Mouse (Mus musculus): Measurements from ENCODE around the gene Gsk3b.
"Not testable (repeated sequence)": the region's sequence is repeated elsewhere in the genome, so short reads cannot be mapped to it uniquely, and the experiment has no call there.

Gene Gsk3b

DNA sequence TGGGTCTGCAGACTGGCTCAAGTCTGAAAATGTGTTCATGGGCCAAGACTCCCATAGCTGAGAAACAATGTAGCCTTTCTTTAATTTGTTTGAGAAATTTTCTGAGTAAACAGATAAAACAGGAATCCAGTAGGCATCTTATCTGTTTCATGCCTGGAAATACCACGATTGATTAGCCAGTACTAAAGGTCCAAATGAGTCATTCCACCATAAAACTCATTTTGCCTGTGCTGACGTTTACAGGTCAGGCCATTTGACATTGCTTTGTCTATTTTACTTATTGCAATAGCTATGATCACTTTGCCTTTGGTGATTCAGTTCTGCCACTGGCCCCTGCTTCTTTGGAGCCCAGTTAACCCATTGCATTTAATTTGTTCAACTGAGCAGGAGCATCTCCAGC, 11.8 kb downstream of the Gsk3b start:
- in situ Hi-C loops (cut with MseI, MboI) = no loop called here

DNA sequence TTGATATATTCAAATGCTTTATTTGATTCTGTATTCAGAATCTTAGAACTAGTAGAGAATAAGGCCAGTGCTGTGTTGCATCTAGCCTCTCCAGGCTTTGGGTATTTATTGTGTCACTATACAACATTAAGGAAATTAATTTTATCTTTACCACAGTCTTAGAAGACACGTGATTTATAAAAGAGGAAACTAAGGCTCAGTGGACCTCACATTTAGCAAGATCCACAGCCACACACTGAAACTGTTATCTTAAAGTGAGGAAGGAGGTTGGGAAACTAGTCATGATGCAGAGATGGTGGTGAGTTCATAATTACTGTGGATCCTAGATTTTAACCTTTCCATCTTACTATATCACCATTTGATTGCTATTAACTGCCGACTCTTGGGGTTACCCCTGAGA, 16.7 kb downstream of the Gsk3b start:
- in situ Hi-C loops (cut with MseI, MboI) = no loop called here

DNA sequence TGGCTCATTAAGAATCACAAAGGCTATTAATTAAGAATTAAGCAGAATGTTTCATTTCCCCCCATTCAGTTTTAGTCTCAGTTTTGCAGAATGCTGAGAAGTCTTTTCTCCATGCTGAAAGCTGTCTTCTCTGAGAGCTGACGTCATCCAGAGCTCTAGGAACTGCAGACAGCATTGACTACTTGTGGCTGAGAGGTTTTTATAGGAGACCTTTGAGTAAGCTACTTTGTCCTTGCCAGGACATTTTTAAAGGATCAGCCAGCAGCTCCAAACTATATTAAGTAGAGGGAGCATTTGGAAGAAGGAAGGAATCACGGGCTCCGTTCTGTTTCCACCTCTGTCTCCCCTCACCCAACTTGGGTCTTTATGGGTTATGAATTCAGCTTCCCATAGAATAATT, 17.7 kb downstream of the Gsk3b start:
- in situ Hi-C loops (cut with MseI, MboI) = no loop called here

DNA sequence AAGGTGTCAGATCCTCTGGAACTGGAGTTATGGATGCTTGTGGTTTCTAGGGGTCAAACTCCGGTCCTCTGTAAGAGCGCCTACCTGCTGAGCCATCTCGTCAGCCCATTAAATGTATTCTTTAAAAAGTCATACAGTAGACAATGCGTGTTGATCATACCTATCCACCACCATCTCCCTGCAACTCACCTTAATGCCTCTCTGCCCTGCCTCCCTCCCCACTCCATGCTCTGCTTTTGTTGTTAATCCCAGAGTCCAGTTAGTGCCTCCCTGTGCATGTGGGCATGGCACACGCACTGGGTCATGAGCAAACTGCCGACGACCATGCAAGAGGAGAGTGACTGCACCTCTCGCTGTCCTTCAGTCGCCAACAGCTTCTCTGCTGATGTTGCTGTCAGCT, 21.2 kb downstream of the Gsk3b start:
- in situ Hi-C loops (cut with MseI, MboI) = no loop called here

DNA sequence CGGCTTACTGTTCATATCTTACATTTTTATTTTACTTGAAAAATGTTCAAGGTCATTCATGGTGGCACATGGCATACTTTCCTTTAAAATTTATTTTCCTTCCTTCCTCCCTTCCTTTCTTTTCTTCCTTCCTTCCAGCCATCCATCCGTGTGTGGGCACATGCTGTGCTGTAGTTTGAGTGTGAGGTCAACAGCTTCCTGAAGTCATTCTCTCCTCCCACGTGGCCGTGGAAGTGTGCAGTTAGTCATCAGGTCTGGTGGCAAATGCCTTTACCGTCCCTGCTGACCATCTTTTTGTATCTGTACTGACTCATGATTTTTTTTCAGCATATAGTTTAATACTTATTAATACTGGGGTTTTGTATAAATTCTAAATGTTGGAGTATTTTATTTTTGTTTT, 21.8 kb downstream of the Gsk3b start:
- in situ Hi-C loops (cut with MseI, MboI) = no loop called here

DNA sequence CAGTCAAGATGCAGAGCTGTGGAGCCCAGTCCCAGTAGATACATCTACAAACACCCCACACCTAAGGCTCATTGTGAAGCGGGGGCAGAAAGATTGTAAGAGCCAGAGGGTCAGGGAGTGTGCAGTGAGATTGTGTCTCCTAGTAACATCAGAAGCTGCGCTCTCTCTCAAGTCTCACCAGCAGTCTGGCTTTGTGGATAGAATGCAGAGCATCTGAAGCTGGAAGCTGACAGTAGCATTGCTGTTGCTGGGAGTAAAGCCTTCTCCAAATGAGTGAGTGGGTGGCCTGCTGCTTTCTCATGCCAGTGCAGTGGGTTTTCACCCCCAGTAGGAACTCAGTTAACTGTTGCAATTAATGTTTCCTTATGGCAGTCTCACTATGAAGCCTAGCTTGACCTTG, 25.3 kb downstream of the Gsk3b start:
- in situ Hi-C loops (cut with MseI, MboI) = no loop called here

DNA sequence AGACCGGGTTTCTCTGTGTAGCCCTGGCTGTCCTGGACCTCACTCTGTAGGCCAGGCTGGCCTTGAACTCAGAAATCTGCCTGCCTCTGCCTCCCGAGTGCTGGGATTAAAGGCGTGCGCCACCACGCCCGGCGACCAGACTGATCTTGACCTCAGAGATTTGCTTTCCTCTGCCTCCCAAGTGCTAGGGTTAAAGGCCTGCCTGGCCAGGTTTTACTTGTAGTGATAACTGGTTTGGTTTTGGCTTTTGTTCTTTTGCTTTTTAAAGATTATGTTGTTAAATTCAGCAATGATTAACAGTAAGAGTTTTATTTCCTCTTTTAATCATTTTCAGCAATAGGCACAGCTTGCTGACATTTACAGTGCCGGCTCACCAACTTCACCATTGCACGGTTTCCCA, 29.1 kb downstream of the Gsk3b start:
- in situ Hi-C loops (cut with MseI, MboI) = not testable (repeated sequence)

DNA sequence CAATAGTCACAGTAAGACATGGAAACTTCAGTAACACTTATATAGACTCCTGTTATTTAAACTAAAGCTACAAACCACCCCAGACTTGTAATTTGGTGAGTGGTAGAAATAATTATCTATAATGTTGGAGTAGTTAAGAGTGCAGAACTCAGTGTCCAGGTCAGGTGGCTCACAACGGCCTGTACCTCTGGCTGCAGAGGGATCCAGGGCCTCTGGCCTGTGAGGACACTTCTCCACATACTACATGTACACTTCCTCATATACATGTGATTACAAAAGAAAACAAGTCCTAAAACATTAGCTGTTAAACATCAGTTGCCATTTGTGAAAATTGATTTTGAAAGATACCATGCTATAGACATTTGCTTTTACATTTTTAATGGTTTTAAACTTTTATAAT, 29.9 kb downstream of the Gsk3b start:
- in situ Hi-C loops (cut with MseI, MboI) = no loop called here

DNA sequence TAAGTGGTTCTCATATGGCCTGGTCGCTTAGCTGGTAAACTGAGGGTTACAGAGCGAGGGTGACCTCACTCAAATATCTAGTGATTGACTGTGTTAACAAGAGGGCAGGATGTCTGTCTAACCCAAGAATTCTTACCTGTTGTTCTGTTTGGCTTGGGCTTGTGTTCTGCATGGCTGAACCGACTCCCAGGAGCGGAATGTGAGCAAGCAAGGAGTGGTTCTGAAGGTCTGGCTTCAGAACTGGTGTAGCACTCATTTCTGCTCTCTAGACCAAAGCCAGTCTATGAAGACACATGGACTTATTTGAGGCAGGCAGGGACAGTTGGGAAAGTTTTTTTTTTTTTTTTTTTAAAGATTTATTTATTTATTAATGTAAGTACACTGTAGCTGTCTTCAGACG, 30.5 kb downstream of the Gsk3b start:
- in situ Hi-C loops (cut with MseI, MboI) = no loop called here

DNA sequence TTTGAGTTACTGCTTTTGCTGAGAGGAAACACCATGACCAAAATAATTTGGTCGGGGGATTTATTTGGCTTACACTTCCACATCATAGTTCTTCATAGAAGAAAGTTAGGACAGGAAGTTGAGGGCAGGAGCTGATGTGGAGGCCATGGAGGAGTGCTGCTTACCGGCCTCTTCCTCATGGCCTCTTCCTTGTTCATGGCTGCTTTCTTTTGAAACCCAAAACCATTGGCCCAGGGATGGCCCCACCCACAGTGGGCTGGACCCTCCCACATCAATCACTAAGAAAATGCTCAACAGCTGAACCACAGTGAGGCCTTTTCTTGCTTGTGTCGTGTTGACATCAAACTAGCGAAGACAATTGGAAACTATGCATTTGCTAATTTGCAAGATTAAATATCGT, 40.4 kb downstream of the Gsk3b start:
- in situ Hi-C loops (cut with MseI, MboI) = no loop called here

DNA sequence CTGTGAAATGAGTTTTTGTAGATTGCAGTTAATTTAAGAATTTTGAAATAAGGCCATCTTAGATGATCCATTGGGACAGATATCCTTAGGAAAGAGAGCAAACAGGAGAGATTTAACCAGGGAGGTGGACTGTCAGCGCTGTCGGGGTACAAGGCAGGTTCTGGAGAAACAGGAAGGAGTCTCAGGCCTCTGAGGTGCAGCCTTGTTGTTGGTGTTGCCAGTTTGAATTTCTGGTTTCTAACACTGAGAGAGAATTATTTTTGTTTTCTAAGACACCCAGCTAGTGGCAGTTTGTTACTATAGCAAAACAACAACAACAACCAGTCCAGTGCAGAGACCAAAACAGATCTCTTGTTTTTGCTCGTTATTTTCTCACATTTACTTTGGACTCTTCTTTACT, 42.2 kb downstream of the Gsk3b start:
- in situ Hi-C loops (cut with MseI, MboI) = no loop called here

DNA sequence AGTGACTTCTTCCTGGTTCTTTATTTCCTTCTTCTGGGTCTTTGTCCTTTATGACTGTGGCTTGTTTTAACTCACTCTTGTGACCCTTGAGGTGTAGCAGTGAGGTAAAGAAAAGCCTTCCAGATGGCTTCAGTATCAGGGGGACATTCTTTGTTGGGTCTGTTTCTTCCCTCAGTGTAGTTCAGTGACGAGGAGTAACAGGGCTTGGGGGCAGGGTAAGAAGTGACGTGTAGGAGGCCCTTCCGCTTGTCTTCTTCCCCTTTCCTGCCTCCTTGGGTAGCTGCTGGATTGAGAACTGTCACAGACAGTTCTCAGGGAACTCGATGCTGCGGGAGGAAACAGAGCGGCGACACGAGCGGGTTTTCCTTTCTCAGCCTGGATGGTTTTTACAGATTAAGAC, 43.0 kb downstream of the Gsk3b start:
- in situ Hi-C loops (cut with MseI, MboI) = no loop called here

DNA sequence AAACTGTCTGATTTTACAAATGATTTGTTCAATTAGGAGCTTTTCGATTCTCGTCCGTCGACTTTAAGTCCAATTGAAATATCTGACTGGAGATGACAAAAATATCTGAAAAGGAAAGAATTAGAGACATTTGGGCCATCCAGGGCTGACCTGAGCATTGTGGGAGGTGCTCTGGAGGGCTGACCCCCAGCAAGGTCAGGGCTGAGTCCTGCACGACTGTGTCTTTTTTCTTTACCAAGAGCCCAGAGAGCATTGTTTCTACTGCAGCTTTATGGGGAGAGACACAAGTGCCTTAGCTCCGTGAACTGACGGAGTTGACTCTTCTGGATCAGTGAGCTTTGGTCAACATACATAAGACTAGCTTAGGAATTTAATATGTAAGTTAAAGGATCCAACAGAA, 43.4 kb downstream of the Gsk3b start:
- in situ Hi-C loops (cut with MseI, MboI) = no loop called here

DNA sequence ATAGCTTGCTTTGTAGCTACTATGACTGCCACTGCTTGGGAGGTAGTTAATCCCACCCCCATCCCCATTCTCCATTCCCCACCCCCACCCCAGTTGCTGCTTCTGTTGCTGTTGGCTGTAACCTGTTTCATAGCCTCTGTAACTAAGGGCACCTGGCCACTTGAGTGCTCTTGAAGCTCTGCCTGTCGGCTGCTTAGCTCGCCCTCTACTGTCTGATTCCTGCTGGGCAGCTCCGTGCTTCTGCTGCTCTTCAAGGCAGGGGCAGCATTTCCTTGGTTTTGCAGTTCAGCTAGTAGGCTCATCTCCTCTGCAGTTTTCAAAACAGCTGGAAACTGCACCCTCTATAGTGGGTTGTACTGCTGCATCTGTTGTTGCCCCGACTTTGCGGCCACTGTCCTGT, 48.5 kb downstream of the Gsk3b start:
- in situ Hi-C loops (cut with MseI, MboI) = no loop called here

DNA sequence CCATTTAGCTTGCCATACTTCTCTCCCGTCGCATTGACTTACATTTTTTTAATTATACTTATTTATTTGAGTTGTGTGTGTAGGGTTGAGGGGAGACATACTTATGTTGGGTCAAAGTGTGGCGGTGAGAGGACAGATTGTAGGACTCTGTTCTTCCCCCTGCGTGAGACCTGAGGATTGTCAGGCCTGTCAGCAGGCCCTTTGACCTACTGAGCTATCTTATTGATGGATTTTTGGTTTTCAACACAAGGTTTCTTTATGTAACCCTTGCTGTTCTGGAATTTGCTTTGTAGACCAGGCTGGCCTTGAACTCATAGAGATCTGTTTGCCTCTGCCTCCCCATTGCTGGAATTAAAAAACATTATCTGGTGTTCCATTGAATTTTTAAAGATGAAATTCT, 56.1 kb downstream of the Gsk3b start:
- in situ Hi-C loops (cut with MseI, MboI) = no loop called here

DNA sequence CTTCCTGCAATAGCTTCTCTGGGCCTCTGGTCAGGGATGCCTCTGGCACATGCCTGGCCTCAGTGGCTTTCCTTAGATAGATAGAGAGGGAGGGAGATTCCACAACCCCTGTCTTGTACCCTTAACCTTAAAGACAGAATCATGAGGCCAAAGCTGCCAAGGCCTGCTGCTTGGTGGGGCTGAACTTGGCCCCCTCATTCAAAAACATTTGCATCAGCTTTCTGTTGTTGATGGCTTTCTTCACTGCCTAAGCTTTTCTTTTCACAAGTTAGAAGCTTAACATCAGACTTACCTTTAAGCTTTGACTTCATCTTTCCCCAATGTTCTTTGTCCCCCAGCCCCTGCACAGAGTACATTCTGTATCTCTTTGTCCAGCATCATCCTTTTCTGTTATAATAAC, 61.8 kb downstream of the Gsk3b start:
- in situ Hi-C loops (cut with MseI, MboI) = no loop called here

DNA sequence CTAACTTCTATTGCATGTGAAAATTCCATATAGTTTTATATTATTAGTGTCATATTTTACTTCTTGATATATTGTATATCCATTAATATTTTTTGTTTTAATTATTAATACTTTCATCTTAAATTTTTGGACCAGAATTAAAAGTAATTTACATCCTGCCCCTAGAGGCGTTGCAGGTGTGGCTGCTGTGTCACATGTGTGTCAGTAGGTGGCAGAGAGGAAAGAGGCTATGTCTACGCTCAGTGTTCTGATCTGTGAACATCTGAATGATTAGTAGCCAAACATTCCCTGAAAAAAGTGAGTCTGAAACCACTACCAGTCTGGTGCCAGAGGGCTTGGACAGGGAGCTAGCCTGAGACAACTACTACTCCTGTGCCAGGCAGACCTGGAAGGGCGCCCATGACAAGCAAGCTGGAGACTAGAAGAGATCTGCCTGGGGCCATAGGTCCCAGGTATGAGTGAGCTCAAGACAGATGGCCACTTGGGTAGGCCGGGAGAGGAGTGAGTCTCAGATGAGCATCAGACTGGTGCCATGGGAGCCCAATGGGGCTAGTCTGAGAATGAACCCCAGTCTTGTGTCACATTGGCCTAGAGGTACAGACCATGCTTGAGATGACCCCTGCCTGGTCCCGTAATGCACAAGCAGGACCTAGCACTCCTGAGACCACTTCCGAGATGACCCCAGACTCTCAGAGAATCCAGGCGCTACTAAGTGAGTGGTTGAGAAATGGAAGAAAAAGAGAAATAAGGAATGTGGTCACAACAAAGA, 69.2 kb downstream of the Gsk3b start:
- in situ Hi-C loops (cut with MseI, MboI) = no loop called here

DNA sequence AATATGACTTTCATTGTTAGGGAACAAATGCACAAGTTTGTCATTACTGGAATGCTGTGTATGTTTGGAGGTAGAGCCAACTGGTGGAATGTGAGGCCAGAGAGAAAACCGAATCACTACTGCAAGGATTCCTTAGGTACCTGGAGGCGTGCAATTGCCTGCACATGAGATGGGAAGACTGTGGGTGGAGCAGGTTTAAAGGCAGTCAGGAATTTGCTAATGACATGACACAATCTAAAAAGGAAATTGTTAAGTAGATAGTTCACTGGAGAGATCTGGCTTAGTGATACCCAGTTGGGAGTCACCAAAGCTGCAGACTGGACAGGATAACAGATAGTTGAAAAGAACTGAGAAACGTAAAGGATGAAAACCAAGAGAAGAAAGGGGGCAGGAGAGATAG, 73.2 kb downstream of the Gsk3b start:
- in situ Hi-C loops (cut with MseI, MboI) = no loop called here

DNA sequence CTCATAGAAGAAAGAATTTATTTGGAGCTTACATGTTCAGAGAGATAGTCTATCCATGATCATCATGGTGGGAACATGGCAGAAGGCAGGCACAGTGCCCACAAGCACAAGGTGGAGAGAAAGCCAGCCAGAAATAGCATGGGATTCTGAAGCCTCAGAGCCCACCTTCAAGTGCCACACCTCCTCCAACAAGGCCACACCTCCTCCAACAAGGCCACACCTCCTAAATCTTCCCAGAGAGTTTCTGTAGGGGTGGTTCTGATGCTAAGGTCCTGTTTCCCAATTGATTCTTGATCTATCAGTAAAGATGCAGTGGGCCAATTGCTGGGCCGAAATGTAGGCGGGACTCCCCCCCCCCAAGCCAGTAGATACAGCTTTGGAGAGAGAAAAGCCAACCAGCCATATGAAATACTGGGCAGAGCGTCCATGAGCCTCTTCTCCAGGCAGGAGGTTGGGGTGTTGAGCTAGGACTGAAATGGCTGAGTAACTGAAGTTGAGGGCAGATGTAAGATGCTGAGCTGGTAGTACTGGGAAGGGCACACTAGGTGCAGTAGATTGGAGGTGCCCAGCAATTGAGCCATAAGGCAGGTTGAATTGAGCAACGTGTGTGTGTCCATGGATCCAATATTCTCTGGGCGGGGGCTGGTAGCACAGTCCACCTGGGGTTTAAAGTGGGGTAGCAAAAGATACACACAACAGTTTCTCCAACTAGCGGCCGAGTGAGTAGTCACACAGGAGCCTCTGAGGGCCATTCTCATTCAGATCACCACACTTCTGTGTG, 76.2 kb downstream of the Gsk3b start:
- in situ Hi-C loops (cut with MseI, MboI) = no loop called here

DNA sequence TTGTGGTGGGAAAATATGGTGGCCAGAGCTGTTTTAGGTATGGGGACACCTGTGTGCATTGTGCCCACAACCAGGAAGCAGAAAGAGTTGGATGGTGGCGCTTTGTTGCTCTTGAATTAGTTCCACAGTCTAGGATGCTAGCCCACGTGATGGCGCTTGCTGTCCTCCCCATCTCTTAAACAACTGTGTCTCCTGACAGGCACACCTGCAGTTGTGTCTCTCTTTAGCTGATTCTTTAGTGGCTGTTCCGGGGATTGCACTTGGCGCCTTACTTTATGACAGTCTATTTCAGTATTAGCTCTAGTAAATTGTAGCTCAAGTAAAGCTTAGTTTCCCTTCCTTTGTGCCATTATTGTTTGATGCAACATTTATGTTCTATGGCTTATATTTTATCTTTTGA, 80.2 kb downstream of the Gsk3b start:
- in situ Hi-C loops (cut with MseI, MboI) = no loop called here

DNA sequence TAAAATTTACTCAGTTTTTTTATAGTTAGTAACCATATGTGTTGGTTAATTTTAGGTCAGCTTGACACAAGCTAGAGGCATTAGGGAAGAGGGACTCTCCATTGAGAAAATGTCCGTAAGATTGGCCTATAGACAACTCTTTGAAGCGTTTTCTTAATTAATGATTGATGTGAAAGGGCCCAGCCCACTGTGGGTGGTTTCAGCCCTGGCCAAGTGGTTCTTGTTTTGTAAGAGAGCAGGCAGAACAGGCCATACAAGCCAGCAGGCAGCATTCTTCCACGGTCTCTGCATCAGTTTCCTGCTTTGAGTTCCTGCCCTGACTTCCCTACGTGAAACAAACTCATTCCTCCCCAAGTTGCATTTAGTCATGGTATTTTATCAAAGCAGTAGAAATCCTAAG, 90.3 kb downstream of the Gsk3b start:
- in situ Hi-C loops (cut with MseI, MboI) = no loop called here

DNA sequence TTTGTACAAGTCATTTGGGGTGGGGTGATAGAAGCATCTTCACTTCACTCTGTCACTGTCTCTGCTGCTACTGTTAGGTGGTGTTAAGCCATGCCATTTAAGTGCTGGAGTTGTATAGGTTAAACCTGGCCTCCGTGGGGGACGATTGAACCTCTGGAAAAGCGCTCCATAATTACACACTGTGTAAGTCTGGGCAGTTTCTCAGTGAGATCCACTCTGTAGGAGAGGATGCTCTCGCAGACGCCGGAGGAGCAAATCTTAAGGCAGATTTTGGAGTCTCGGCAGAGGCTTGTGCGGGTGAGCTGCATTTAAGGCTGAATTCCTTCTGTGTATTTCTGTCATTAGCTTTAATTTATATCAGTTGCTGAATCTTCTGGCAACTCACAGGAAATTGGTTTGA, 92.6 kb downstream of the Gsk3b start:
- in situ Hi-C loops (cut with MseI, MboI) = no loop called here

DNA sequence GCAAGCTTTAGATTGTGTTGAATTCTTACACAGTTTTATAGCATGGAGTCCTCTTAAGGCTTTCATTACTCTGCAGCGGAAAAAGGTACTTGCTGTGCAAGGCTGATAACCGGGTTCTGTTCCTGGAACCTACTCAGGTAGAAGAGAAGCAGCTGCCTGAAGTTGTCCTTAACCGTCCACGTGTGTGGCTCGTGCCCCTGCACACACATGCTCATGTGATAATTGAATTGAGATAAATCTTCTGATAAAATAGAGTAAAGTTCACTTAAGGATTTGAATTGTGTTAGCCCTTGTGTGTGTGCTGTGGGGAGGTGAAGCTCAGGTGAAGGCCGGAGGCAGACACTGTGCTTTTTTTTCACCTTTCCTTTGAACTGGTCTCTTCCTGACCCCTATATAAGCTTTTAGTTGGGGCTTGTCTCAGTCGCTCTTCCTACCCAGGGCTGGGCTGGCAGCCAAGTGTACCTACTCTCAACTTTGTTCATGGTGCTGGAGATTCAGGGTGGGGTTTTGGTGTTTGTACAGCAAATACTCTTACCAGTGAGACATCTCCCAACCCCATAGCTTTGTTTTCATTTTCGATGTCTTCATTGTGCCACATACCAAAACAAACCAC, 96.0 kb downstream of the Gsk3b start:
- in situ Hi-C loops (cut with MseI, MboI) = no loop called here
